Mouse (Mus musculus) kidney, postnatal 4 days (tissue): Measurements from ENCODE around the gene Hhipl2.
A peak's percentile ranks its signal among the peaks of the same experiment; 100 is the strongest.
"Not testable (repeated sequence)": the region's sequence is repeated elsewhere in the genome, so short reads cannot be mapped to it uniquely, and the experiment has no call there.

Experiments used
- DNase-seq, 2 experiments: peaks; one replicate each; pipeline ENCODE4 v3.0.0; 2021; ENCODE audit warnings: mixed read lengths in 2 of 2

The Hhipl2 gene

DNA sequence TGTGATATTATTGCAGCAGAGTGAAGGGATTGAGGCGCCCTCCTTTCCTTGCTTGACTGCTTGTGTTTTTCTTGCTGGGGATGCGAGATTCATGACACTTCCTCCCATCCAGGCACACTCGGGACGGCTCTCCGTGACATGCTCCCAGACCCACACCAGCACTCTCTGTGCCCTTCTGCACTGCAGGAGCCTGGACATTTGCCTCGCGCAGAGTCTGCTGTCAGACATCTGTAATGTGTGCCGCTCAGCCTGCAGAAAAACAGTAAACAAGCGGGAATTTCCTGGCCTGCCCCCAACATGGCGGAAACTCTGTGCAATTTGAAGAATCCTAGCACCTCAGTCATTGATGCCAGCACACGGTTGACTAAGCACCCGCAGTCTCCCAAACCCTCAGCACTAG is at the start of gene Hhipl2:
Gene Hhipl2, plus strand, starts transcription at position 343 of the 400 bp plus-strand sequence.
- DNase-seq: peak; percentile 18 to 33

DNA sequence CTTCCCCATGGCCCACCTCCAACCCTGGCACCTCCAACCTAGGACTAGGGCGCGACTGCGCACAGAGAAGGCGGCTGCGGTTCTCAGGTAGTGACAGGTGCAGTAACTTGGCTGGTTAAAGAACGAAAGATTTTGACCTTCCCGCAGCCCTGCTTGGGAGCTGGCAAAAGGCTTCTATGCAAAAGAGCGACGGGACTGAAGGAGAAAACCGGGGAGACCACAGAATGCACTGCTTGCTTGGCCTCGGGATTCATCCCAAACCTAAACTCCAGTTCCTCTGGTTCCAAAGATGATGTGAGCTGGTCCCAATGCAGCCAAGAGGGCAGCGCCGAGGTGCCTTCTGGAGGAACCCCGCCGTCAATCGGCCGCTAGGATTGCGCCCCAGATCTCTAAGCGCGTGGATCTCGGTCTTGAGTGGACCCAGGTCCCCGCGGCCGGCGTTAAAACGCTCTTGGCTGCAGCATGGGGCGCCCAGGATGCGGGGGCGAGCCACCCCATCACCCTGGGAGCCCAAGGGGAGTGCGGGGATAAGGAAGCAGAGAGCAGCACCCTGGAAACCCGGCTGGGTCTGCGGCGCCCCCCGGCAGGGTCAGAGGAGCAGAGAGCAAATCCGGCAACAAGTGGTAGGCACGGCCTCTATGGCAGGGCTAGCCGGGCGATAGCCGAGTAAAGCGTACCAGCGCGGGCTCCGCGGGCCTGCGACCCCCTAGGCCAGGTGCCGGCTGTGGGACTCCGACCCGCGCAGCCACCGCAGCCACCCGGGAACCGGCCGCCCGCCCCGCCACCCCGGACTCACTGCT is 49.2 kb upstream of the Hhipl2 start:
- DNase-seq: peak in 1 of 2 experiments; percentile 52

DNA sequence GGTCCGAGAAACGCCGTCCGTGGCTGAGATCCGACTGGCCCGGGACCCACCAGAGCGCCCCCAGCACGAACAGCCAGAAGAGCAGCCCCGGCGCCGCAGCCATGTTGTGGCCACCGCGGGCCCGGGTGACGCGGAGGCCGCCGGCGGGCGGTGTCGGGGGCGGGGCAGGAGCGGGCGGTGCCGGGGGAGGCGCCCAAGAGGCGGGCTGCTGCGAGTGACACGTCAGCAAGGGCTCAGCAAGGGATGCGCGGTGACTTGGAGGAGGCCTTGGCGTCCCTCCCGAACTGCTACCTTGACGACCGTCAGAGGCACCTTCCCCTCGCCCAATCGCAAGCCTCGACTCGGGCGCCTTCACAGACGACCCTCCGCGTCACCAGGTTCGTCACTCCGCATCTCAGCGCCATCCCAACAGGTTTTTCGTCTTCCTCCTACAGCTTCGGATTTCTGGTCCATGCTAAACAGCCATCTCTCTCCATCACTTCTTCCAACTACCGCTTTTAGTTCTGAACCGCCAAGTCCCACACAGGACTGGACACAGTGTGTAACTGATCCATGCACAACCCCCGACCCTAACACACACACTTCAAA is 48.5 kb upstream of the Hhipl2 start, which contains the start of gene Mia3:
Gene Mia3, minus strand, starts transcription at position 127 of the 588 bp plus-strand sequence.
- peak; percentile 95 to 96 for DNase-seq

DNA sequence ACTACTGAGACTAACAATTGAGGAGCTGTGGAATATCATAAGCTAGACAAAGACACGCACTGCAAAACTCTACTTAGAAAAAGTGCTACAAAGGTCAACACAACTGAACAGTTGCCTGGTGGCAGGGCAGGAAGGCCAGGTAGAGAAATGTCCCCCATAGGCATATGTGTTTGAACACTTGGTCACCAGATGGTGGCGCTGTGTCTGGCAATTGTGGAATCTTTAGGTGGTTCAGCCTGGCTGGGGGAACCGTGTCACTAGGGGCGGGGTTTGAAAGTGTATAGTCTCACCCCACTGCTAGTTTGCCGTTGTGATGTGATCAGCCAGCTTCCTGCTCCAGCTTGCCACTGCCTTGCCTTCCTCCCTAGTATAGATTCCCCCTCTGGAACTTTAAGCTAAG is 43.3 kb upstream of the Hhipl2 start:
- no peak for DNase-seq

DNA sequence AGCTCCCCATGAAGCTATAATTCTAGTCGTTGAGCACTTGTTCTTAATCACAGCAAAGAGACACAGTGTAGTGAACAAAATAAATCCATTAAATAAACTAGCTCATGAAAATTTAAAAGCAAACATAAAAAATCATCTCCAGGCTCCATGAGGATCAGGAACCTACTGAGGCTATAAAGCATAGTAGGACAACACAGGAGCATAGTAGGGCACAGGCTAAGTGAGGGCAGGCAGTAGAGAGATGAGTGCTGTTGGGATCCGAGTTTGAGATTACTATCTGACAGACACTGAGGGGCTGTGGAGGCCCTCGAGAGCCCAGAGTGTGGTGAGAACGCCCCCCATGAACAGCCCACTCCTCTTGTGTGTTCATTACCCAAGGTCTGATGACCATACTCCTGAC is 41.0 kb upstream of the Hhipl2 start:
- no peak for DNase-seq

DNA sequence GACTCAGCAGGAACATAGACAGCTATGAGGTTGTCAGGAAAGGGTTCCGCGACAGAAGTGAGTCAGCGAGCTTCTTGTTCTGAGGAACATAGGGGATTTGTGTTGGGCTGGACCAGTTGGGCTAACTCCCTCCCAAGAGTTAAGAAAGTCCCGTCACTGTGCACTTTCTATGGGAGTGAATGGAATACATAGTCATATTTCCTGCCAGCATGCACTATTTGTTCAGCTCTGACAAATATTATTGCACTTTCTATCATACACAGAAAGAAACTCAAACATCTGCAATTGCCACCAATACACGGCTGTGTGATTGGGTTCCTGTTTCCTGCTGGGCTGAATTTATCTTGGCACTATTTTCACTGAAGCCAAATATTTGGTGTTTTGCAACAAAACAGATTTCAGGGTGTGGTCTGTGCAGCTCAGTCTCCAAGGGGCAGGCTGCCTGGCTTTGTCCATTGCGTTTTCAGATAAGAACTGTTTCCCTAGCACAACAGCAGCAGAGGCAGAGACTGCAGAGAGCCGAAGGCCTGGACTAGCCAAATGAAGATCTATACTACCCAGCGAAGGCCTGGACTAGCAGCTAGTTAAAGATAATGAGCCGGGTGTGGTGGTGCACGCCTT is 39.6 kb upstream of the Hhipl2 start:
- DNase-seq: no peak

DNA sequence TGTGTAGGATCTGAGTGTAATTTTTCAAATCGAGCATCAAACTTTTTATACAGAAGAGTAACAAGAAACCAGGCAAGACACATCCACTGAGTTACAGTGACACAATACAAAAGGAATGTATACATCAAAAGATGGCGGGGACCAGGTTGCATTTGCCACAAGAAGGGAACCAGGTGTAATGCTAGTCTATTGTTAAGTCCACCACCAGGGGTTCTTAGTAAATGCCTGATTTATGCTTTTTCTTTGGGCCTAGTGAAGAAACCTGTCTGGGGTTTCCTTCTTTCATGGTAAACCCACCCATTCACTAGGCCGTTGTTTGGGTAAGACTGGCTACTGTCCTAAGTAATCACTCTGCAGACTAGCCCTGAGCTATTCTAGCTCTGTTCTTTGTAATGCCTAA is 38.6 kb upstream of the Hhipl2 start:
- DNase-seq: not testable (repeated sequence)

DNA sequence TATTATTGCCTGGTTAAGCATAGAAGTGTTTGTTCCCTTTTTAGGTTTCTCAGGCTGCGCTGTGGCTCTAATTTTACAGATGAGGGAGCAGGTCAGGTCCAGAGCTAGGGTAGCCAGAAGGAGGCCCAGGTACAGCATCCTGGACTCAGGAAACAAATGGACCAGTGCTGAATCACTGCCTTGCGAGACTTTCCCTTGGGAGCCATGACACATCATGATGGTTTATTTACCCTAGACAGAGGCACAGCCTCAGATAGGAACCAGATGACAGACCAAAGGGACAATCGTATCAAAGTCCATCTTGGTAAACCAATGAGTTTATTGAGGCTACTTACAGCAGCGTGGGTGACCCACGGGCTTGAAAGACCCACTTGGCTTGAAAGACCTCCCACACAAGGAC is 36.2 kb upstream of the Hhipl2 start:
- no peak for DNase-seq

DNA sequence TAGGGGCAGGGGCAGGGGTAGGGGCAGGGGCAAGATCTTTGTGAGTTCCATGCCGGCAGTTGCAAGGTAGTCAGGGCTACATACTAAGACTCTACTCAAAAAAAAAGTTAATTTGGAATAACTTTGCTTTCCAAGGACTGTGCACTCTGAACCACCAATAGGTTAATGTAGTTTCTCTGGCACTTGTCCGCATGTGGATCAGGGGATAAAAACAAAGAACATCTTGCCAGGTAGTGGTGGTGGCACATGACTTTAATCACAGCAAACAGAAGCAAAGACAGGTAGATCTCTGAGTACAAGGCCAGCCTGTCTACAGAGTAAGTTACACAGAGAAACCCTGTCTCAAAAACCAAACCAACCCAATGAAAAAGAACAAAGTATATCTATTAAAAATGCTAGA is 35.4 kb upstream of the Hhipl2 start:
- no peak for DNase-seq

DNA sequence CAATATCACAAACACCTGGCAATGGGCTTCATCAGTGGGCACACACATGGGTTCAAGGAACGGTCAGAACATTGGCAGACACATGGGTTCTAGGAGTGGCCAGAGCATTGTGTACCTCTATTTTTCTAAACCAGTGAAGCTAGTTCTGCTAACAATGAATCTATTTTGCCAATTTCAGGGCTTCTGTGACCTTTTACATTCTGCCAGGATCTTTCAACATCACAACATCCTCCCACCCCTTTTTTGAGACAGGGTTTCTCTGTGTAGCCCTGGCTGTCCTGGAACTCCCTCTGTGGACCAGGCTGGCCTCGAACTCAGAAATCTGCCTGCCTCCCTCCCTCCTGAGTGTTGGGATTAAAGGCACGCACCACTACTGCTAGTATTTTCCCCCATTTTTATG is 30.6 kb upstream of the Hhipl2 start:
- not testable (repeated sequence) for DNase-seq

DNA sequence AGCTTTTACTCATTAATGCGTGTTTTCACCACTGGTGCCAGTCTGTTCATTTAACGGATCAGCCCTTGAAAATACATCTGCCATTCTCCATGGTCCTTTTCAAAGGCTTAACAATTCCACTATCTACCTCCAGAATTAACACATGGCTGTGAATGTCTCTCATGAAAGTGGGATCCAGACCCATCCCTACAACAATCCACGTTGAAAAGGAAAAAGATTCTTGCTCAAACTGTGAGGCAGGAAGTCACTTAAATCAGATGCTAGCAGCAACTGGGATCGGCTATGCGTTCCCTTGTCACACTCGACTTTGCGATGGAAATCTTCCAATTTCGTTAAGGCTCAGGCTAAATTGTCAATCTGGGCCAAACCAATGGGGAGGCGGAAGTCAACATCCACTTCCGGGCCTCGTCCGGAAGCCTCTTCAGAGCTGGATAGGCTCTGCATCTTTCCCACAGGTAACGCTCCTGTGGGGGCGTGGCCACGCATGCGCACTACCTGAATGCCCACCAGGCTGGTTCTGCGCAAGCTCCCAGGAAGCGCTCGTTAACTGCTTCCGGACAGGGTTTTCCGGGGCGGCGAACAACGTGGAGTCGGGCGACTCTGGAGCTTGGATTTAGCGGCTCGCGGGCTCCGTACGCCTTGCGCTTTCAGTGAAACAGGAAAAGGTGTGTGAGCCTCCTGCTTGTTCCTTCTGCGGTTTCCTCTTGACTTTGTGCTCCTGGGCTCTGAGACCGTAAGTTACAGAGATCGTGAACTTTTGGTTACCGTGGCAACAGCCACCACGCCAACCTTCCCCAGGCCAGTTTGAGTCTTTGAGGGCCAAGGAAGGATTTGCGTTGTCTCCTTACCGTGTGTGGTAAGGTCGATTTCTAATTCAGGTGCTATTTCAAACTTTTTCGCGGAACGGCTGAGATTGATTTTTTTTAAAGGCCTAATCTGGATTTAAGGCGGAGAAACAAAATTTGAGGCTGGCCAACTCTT is 29.3 kb upstream of the Hhipl2 start, which contains the start of gene Taf1a:
Gene Taf1a, plus strand, starts transcription at position 556 of the 981 bp plus-strand sequence.
- peak; percentile 92 to 95 for DNase-seq

DNA sequence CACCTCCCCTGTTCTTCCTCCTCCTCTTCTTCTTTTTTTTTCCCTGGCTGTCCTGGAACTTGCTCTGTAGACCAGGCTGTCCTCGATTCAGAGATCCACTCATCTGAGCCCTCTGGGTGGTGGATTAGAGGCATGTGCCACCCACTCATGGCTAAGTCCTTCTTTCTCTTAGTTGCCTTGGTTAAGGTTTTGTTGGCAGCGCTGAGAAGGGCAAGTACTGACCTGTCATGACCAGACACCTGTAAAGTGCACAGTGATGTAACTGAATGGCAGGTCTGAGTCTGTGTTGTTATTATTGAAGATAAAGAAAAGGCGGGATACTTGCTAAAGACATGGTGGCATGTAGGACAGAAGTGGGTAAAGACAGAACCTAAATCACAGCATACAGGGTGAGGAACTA is 14.6 kb upstream of the Hhipl2 start:
- DNase-seq: no peak

DNA sequence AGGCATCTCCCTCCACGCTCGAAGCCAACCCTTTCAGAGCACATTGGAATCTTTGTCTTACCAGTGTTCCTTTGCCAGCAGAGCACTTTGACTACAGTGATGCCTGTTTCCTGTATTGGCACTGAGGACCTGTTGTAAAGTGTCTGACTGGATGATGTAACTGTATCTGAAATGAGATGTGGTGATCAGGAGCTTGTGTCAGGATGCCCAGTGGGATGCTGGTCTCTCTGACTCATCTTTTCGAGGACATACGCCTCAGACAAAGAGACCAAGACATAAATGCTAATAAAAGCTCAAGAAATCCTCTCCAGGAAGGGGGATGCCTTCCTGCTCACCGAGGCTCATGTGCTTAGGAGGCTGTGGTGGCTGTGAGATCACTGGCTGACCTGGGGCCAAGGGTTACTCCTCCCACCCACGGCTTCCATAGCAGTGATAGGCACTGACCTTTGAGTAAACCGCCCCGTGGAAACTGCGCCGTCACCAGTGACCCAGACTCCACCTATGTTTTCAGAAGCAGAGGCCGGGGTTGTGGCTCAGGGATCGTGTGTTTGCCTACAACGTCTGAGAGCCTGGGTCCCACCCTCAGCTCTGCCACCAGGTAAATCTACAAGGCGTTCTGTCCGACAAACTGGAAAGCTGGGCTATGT is 3.8 kb upstream of the Hhipl2 start:
- DNase-seq: no peak

DNA sequence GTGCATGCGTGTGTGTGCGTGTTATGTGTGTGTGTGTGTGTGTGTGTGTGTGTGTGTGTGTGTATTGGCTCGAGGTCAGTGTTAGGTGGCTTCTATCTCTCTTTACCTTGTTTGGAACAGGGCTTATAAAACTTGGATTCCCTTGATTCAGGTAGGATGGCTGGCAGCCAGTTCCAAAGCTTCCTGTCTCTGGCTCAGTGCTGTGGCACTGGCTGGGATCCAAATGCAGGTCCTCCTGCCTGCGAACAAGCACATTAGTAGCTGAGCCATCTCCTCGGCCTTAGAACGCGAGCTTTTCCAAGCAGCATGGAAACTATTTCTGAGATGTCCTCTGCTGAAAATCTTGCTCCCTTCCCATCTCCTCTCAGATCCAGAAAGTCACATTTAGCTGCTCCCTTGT is 1.7 kb downstream of the Hhipl2 start:
- DNase-seq: no peak

DNA sequence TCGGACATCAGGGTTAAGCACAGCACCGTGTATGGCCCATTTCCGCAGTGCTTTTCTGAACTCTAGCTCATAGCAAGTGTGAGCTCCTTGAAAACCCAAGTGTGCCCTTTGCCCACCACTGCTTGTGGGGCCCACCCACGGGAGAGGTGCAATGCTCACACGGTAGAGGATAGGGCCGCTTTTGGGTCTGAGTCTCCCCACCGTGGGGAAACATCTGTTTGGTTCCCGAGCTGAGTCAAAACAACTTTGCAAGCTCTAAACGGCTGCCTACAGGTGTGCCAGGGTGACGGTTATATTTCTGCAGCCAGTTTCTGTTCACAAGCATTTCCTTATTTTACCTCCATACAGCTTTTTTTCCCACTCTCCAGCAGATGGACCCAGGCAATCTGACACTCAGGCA is 2.3 kb downstream of the Hhipl2 start:
- DNase-seq: no peak

DNA sequence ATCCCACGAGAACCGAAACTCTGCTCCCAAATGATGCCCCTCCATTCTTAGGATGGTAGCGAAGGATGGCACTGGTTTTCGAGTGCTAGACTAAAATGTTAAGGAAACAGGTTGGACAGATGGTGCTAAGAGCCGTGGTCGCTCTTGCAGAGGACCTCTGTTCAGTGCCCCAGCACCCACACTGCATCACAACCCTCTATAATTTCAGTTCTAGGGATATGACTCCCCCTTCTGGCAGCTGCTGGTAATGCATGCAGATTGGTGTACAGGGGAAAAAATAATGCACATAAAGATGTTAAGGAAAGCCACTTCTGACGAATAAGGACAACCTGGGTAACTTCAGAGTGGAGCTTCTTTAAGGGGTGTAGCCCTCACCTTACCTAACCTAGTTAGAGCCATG is 6.1 kb downstream of the Hhipl2 start:
- DNase-seq: no peak

DNA sequence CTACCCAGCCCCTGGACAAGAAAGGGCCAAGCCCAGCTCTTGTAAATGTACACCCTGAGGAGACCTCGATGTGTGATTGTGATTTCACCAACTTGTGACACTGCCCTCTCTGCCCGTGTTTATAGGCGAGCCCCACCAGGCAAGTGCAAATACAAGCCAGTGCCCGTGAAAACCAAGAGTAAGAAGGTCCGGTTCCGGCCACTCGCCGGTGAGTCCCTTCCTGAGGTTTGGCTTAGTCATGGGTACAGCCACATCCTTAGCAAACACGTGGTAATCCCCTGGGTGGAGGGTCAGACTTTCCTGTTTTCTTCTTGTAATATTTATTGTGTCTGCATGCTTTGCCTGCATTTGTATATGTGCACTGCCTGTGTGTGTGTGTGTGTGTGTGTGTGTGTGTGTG is 16.9 kb downstream of the Hhipl2 start:
- no peak for DNase-seq

DNA sequence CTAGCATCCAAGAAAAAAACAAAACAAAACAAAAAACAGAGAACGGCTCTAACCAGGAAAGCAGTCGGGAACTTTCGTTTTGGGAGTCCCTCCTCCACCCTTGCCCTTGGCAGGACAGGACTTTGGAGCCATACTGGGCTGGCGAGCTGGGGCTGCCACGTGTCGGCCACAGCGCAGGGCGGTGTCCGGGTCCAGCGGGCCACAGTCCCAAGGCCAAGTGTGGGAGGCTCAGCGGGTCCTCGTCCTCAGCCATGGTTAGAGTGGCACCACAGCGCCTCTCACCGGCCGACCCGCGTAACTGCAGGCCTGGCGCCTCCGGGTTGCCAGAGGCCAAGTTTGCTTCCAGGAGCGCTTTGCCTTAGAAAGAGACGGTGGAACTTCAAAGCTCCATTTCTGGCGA is 21.0 kb downstream of the Hhipl2 start:
- peak; percentile 87 to 89 for DNase-seq

DNA sequence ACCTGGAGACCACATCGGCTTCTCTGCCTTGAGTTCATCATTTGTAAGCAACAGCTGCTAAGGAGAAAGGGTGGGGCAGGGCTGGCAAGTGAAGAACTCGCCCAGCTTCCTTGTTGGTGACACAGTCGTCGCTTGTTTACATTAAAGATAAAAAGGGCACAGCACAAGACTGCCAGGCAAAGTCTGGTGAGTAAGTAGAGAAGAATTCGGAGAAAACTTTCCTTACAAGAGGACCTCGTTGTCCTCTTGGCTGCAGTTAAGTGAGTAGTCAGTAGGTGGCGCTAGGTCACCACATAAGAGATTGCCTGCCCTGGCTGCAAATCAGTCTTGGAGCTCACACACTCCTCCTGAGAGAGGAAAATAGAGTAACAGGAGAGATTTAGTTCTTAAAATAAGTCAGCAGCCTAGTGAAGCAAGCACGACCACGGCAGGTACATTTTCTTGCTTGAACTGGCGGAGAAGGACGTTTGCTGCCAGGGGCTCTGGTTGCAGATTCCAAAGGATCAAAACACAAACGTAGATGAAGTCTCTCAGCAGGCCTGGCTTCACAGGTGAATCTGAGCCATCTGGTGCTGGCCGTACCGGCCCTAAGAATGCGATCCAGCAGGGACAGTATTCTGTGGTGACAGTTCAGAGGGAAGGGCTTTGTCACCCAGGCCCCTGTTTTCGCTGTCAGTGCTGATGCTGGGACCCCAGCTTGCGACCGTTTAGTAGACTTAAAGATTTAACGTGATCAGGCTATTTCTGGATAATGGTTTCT is 24.2 kb downstream of the Hhipl2 start:
- peak; percentile 87 to 88 for DNase-seq

DNA sequence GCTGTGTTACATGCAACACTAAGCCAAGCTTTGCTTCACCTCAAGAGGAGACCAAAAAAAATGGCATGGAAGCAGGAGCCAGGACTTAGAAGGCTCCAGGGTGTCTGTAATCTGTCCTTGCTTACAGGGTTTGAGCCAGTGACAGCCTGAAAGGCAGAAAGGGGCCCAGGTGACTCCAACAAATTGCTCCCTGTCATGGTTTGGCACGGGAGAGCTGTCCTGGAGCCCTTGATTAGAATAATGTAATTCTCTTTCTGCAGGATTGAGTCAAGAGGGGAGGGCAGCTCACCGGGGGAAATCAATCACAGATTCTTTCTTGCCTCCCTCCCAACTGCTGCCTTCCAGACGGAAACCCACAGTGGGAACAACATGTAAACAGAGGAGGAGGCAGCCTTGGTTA is 35.1 kb downstream of the Hhipl2 start:
- DNase-seq: no peak
